Mouse (Mus musculus) telencephalon, adult 2 months (tissue): Measurements from ENCODE around the gene Bend5.

Experiments
- DNase-seq: peaks from one replicate; pipeline ENCODE4 v3.0.0-alpha.2; 2011; ENCODE audit warnings: low read depth, low spot score

The Bend5 gene

DNA sequence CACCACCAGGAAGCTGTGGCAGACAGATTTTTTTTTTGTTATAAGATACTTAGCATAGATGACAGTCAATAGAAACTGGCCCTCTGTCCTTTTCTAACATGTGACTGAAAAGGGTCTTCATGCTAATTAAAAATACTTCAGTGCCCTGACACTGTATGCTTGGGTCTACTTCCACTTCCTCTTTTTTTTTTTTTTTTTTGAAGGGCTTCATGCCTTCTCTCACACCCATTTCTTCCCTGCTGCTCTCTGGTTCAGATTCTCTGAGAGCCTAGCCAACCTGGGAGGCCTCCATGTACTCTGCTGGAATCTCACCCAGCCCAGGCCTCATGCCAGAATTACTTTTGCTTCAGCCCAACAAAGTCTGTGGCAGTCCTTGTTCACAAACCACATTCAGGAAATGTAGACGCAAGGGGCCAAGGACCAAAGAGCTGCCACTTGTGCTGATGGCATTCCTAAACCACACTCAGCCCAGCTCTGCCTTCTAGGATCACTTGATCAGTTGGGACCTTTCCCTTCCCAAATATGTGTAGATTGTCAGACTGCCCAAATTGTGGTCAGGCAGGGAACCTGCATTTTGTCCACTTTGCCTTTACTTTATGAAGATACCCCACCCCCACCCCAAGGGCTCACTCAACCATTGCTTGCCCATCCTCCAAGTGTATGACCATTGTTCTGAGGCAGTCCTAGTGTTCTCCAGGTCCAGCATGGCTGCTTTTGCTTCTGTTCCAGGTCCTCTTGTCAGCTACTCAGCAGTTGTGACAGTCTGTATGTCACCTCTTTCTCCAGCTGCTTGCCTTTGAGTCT, 27.8 kb downstream of the Bend5 start:
- DNase-seq = no peak

DNA sequence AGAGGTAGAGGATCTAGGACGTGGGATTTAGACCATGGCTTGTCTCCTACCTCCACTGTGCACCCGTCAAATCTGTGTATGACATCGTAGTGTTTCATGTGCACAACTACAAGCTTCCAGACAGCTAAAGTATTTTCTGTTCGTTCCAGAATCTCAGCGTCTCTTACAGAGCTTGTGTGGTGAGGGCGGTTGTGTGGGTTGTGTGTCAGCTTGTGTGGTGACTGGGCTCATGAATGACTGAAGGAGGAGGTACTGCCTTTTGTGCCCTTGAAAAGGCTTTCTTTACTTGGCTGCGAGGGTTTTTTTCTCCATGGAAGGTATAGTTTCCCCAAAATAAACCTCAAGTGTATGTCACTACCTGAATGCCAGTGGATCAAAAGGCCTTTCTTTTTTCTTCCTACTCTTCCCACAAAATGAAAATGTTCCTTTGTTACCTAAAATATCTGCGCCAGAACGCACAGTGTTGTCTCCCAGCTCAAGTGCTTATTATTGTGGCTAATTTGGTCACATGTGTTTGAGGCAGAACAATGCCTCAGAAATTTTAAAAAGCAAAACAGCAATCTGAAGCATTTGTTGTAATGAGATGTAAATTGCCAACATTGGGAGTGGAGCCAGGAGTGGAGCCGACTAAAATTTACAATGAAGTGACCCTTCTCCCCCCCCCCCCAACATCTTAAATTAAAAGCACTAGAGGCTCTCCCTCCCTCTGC, 29.3 kb downstream of the Bend5 start:
- no peak for DNase-seq

DNA sequence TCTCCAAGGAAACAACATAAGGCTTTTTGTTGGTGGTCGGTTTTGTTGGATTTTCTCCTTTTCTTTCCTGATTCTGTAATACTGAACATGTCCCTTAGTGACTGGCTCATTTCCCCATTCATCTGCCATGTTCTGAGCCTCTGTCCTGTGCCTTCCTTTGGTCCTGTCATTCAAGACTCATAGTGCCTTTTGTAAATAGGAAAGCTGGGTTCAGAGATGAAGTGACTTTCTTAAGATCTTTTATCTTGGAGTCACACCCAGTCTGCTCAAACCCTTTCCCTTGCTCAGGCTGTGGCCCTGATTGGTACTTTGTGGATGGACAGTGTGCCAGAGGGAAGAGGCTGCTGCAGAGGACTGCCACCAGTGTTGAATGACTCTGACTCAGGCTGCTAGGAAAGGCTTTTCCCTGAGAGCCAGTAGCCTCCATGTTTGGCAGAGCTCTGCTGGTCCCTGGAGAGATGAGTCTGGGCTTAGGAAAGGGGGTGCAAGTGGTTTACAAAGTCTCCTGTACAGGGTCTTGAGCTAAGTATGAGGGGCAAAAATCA, 29.9 kb downstream of the Bend5 start:
- no peak for DNase-seq

DNA sequence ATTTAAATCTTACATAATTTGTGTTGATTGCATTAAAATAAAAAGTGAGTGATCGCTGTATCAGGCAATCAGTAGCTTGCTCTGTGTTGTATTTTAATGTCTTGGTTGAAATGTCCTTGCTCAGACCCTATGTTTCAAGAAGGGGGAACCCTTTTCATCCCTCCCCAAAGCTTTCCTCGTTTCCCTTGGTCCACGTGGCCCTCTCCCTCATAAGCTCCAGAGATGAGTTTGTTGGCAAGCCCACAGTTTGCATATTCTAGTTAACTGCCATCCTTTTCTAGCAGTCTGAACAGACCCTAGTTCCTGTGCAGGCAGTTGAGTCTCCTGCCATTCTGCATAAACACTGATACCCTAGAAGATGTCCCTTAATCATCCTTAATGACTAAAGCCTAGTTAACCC, 33.1 kb downstream of the Bend5 start:
- no peak for DNase-seq

DNA sequence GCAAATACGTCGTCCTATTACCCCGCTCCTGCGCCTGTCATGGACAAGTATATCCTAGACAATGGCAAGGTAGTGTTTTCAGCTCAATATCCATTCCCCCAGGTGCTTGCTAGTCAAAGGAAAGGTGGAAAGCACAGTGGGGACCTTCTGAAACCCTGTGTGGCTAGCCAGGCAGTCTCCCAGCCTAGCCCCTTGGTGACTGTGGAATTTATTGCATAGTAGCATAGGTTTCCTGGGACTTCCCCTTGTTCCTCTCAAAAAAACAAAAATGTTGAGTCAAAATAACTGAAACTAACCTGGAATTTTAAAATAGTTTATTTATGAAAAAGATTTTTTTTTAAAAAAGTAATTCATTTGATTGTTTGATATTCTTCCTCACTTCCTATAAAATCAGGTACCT, 33.8 kb downstream of the Bend5 start:
- no peak for DNase-seq

DNA sequence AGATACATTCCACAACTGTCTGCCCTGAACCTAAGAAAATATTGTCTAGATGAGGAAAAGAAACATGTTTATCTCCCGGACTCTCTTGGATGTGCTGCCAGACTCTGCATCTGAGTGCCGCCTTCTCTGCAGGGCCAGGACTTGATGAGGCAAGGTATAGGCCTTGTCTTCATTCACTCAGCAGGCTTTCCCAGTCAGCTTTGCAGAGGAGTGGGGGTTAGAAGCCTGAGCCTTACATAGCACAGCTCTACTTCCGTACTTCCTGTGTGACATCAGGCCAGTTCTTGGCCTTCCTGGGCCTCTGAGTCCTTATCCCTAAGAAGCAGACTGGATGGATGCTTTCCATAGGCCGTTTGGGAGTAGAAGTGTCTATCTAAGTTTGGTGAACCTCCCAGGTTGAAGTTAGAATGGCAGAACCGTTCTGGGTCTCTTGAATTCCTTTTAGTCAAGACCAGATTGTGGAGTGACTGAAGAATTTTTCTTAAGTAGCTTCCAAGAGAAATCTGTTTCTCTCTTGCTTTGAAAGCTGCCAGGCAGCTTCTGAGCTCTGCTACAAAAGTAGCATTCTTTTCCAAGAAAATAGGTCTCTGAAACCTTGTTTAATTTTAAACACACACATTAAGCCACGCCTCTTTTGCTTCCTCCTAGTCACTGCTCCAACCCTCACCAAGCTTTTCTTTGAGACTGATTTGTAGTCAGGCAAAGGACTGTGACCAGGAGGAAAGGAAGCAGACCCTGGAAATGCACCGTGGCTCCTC, 34.8 kb downstream of the Bend5 start:
- no peak for DNase-seq

DNA sequence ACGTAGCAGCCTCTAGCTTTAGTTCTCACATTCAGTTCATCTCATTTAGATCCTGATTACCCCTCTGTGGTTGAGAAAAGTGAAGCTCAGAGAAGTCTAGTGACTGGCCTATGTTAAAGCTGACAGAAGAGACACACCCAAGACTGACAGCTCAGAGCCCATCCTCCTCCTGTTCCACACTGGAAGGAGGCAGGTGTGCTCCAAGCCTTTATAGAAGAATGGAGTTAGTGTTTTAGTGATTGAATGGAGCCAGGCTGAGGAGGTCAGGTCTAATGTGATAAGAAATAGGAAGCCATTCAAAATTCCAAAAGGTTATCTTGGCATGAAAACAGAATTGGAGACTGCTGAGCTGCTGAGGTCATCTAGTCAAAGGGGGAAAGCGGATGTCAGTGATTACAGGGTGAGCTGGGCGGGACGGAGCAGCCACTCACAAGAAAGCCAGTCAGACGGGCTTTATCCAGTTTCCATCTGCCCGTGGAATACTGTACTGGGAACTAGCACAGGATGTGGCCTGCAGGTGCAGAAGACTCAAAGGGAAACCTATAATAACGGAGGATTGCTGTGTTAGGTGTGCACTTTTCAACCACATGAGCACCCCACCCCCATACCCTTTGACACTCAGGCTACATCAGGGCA, 36.6 kb downstream of the Bend5 start:
- no peak for DNase-seq

DNA sequence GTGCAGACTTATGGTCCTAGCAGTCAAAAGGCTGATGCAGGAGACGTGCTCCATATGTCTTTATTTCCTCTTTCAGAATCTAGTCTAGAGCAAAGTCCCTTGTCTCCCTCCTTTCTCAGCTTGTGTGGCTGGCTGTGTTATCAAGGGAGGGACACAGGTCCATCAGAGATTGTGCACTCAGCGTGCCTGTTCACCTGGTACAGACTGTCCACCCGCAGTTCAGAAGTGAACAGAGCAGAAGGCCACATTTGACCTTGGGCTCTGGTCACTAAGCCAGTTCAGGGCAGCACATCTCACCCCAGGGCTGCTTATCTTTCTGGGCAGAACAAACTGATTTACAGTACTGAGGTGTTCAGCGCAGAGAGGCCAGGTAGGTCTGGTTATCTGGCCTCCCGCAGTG, 37.4 kb downstream of the Bend5 start:
- no peak for DNase-seq

DNA sequence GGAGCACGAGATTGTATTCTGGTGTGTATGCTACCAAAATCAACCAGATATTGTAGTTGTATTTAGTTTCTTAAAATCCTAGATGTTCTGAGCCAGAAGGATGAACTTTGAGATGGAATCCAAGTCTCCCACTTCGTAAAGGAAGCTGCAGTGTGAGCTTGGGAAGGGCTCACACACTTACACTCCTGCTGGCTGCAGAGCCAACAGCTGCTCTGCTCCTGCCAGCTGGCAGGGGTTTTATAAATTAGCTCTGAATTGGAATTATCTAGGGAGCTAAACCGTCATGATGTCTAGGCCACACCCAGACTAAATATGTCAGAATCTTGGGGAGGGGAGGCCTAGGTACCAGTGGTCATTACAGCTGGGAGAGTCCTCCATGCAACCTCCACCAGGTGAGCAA, 38.5 kb downstream of the Bend5 start:
- no peak for DNase-seq

DNA sequence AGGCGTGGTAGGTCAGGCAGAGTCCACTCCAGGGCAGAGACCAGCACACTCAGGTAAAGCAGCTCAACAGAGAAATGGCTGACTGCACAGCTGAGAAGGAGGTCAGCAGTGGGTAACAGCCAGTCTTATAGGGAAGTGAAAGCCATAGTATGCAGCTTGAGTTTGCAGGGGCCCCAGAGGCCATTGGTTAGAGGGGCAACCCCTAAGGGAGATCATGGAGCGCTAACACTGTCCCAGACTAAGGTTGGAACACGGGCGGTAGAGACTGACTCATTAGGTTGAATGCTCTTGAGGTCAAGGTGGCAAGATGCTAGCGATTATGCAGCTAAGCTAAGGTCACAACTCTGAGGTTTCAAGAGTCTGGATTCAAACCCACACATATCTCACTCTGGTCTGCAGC, 40.8 kb downstream of the Bend5 start:
- no peak for DNase-seq

DNA sequence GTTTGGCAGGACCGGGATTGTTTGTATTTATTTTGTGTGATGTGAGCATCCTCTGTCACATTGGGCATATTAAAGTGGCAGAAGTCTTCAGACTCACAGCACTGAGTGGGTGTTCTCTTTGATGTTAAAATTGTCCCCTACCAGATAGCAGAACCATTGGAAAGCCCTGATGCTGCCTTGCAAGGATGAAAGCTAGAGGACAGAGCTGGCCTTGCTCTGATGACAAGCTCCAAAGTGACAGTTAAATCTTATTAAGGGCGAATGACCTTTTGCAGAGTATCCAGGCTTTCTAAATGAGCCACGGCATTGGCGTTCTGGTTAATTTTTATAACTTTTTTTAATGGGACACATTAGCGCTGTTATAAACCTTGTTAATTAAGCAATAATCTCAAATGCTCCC, 42.8 kb downstream of the Bend5 start:
- no peak for DNase-seq

DNA sequence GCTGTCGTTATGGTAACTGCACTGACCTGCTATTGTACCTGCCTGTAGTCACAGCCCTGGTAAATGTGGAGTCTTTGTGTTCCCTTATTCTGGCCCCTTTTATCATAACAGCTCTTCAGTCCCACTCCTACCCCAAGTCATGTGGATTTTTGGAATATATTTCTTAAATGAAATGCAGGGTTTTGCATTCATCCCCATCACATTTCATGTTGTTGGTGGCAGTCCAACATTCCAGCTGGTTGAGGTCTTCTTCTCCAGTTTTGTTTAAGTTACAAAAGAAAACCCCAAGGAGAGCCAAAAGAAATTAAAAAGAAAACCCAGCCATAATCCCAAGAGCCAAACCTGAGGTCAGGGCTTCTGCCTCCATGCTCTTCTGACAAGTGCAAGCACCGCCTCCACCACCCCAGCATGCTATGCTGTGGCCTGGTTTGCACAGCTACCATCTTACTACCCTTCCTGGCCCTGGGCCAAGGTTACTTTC, 52.5 kb downstream of the Bend5 start:
- no peak for DNase-seq

DNA sequence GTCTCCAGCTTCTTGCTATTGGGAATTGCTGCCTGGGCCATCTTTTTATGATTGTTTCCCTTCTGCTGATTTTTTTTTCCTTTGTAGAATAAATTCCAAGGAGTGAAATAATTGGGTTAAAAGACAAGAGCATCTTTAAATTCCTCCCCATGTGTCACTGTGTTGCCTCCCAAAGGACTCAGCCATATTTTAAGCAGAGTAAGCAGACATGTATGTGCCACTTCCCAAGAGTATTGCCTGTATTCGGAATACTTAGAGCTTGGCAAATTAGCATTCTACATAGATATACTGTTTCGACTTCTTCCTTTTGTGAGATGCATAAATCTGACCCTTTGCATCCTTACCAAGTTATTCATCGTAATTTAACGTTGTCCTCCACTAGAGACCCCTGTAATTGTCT, 53.0 kb downstream of the Bend5 start:
- DNase-seq = no peak

DNA sequence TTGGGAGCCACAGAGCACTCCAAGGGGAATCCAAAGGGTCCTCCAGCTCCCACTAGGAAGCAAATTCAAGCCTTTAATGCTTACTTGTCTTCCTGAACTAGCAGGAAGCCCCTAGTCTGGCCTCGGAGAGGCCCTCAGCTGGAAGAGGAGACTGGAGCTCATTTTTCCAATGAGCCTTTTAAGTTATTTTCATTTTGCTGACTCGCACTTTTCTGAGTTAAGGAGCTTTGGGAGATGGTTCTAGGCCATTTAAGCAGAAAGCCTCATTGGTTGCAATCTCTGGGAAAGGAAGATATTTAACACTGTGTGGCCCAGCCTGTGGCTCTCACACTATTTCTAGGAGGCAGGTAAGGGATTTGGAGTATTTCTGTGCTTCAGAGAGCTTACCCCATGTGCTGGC, 55.0 kb downstream of the Bend5 start:
- no peak for DNase-seq

DNA sequence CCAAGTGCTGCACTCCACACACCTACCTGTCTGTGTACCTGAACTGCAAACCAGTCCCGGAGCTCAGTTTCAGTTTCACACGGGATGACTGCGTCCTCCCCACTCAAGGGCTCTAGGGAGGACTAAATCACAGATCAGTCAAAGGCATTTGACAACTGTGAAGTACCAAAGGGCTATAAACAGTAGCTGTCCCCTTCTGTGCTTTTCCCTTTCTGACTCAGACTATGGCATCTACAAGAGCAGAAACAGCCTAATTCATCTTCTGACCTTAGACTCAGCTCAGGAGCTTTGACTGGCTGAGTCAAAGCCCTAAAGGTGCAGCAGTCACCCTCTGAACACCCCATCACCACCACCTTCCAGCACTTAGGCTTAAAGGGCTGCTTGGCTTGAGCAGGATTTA, 56.9 kb downstream of the Bend5 start:
- no peak for DNase-seq

DNA sequence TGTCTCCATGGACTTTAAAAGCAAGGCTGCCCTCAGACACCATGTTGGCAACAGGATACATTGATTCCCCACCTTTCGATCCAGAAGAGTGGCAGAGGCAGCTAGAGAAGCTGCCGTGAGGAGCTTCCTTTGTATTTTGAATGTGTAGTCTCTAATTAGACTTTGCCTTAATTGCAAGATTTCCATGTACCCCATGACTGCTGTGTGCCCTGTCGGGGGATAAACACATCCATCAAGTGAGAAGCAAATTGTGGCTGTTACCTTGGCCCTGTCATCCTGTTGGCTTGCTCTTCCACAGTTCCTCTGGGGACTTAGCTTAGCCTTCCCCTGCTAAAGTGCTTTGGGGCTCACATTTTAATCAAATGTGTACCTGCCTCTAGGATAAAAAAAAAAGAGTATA, 57.7 kb downstream of the Bend5 start:
- no peak for DNase-seq

DNA sequence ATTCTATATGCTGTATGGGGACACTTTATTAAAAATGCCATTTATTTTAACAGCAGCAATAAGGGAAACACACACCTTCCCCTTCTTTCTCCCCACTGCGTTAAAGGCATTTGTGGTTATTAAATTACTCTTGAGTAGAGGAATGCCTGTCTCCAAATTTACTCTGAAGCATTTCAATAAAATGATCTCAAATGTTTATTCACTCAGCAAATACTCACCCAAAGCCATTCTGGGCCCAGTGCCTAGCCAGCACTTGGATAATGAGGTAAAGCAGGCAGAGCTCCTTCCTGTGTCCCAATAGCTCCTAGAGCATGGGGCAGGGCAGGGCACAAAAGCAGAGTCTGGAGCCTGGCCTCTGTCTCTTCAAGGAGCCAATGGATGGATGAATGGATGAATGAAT, 58.2 kb downstream of the Bend5 start:
- DNase-seq = no peak

DNA sequence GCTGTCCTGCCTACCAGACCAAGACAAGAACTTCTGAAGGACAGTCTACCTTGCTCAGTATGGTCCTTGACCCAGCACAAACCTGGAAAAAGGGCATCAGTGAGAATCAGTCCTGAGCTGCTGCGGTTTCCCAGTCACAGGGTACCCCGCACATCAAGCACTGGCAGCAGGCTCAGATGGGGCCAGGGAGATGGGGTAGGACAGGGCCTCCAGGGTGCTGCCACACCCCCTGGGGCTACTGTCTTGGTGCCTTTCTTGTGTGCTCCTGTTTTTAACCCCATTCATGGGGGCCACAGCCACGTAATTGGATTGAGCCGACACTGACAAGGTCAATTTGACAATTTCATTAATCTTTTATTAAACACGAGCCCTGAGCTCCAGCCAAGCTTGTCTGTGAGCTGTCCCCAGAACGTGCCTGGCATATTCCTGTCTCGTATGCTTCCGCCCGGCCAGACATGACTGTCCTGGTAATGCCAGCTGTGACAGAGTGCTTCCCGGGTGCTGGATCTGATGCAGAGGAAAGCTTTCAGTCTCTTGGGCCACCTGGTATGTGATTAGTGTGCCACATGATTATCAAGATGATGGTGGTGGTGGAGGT, 60.7 kb downstream of the Bend5 start:
- no peak for DNase-seq

DNA sequence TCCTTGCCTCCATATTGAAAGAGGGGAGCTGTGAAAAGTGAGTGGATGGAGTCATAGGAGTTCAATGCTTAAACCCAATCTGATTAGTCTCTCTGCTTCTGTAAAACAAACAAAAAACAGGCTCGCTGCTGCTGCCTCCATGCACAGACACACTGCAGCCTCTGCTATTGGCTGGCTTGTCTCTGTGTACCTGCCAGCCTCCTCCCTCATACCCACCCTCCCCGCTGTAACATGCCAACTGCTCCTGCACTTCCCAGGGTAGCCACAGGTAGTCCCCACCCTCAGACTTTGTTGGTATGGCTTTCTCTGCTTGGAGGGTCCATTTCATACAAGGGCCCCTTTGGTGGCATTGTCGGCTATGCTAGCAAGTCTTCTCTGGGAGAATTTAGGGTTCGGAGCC, 62.7 kb downstream of the Bend5 start:
- DNase-seq = no peak

DNA sequence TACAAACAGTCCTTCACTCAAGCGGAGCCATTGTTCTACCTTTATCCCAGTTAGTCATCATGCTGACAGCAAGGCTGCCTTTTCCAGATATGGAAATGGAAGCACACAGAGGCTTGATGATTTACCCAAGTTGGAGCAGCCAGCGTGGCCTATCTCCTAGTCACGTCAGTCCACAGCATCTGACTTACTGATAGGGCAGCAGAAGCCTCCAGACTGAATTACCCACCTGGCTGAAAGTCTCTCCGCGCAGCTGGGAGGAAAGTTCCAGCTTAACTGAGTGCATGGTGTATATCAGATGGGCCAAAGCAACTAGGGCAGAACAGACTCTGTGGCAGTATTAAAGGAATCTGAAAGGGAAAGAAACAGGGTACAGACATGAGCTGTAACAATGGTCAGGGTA, 68.7 kb downstream of the Bend5 start:
- DNase-seq = no peak

DNA sequence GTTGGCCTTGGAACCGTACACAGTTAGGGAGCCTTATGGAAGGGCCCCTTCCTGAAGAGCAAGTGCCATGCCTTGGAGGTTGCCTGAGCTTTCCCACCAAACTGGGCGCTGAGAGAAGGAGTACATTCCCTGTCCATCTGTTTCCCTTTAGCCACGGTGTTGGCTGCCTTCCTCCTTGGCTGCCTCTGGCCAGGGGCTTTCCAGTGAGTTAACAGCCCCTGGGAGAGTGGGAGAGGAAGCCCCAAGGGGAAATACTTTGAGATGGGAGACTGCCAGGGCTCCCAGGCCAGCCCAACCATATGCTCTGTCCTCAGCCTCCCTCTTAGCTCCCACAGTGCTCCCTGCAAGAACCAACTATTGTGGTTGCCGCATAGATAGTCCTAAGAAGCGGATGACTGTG, 70.4 kb downstream of the Bend5 start:
- DNase-seq = no peak
